Mouse (Mus musculus): ENCODE results near the gene Dapp1.

GRCm38 (mm10) chr3:137972224-137972623 is 9.1 kb downstream of the Dapp1 start:
- no peak for TF ChIP-seq POLR2A (IDR thresholded peaks at IDR 0.05; ENCODE audit: insufficient read depth, low read length)
- TF ChIP-seq CTCF (IDR thresholded peaks at IDR 0.05; ENCODE audit: low read depth, low read length) = no peak
- TF ChIP-seq EP300 (IDR thresholded peaks at IDR 0.05; ENCODE audit: insufficient read depth, low read depth, low read length) = no peak

Data from ES-Bruce4 (cell line).